Mouse (Mus musculus): Measurements from ENCODE around the gene Catsperz. TPM values are rescaled to one million over a fixed set of nuclear protein-coding genes. Genes with fewer than 3 reads are reported as not detected.
A peak's percentile ranks its signal among the peaks of the same experiment; 100 is the strongest.

Catsperz gene
- total RNA-seq (2018; cell fraction: chromatin; rRNA removed) = not detected
- not detected for total RNA-seq (2018; cell fraction: cytosol; rRNA removed)
- total RNA-seq (2018; cell fraction: nucleus; rRNA removed) = not detected
- polyA plus RNA-seq (2018) = not detected in 3 replicates

- H3K27ac ChIP-seq = no peak within 1 kb of the TSS
- no peak within 1 kb of the TSS for H3K4me3 ChIP-seq (ENCODE audit: inconsistent target)
- H3K36me3 ChIP-seq (ENCODE audit: inconsistent target) = no peaks in the 10 kb centered on the region
- WGBS (ENCODE audit: missing documents) = 8% methylated on average over 9 of the region's 9 CpGs
- H3K79me2 ChIP-seq (ENCODE audit: inconsistent target) = peaks cover 10% of the 10 kb centered on the region
Measured at GRCm38 (mm10) chr19:6925307-6925573, at the start of gene Catsperz. TSS of gene Catsperz (minus strand) at chr19:6925380.

GRCm38 (mm10) chr19:6974211-6975205 is 49.3 kb upstream of the Catsperz start, which contains the start of gene Ppp1r14b:
TSS of gene Ppp1r14b (plus strand) at chr19:6974968.
- Histone ChIP-seq H3K36me3 (ENCODE audit: inconsistent target) (0 out of 2 replicates have a peak, but pooled peaks cover 6% of the 10 kb centered on the region), H3K27ac (peak within 1 kb of the TSS; percentile 73), H3K79me2 (ENCODE audit: inconsistent target) (peaks cover 41% of the 10 kb centered on the region), H3K4me3 (ENCODE audit: inconsistent target) (peak within 1 kb of the TSS; percentile 89)
- under 1% methylated on average over 80 of the region's 84 CpGs for WGBS (ENCODE audit: missing documents)

- 30% methylated on average over 11 of the region's 12 CpGs for WGBS (ENCODE audit: missing documents)
- Histone ChIP-seq H3K27ac (no peak overlapping the region), H3K4me3 (ENCODE audit: inconsistent target) (peak overlapping the region; percentile 65), H3K36me3 (ENCODE audit: inconsistent target) (0 out of 2 replicates have a peak, but pooled peaks cover 6% of the 10 kb centered on the region), H3K79me2 (ENCODE audit: inconsistent target) (peaks cover 40% of the 10 kb centered on the region)
Measured at GRCm38 (mm10) chr19:6973581-6974190, 48.5 kb upstream of the Catsperz start.

GRCm38 (mm10) chr19:6972247-6972917 is 47.2 kb upstream of the Catsperz start:
- Histone ChIP-seq H3K4me3 (ENCODE audit: inconsistent target) (no peak overlapping the region), H3K27ac (no peak overlapping the region), H3K36me3 (ENCODE audit: inconsistent target) (0 out of 2 replicates have a peak, but pooled peaks cover 2% of the 10 kb centered on the region), H3K79me2 (ENCODE audit: inconsistent target) (peaks cover 40% of the 10 kb centered on the region)
- WGBS (ENCODE audit: missing documents) = 91% methylated on average over 13 of the region's 13 CpGs

GRCm38 (mm10) chr19:6971644-6972043 is 46.5 kb upstream of the Catsperz start:
- peaks cover 33% of the 10 kb centered on the region for H3K79me2 ChIP-seq (ENCODE audit: inconsistent target)
- WGBS (ENCODE audit: missing documents) = 88% methylated on average over 6 of the region's 6 CpGs
- H3K4me3 ChIP-seq (ENCODE audit: inconsistent target) = no peak overlapping the region
- peaks cover 2% of the 10 kb centered on the region; the same call in 1 of the 2 replicates for H3K36me3 ChIP-seq (ENCODE audit: inconsistent target)
- H3K27ac ChIP-seq = no peak overlapping the region

- Histone ChIP-seq H3K79me2 (ENCODE audit: inconsistent target) (peaks cover 23% of the 10 kb centered on the region), H3K36me3 (ENCODE audit: inconsistent target) (peaks cover 12% of the 10 kb centered on the region), H3K4me3 (ENCODE audit: inconsistent target) (no peak overlapping the region), H3K27ac (no peak overlapping the region)
- WGBS (ENCODE audit: missing documents) = 48% methylated on average over 7 of the region's 11 CpGs
Measured at GRCm38 (mm10) chr19:6970460-6971085, 45.4 kb upstream of the Catsperz start.

- Histone ChIP-seq H3K79me2 (ENCODE audit: inconsistent target) (peaks cover 20% of the 10 kb centered on the region; the same call in 1 of the 2 replicates), H3K36me3 (ENCODE audit: inconsistent target) (peaks cover 20% of the 10 kb centered on the region), H3K27ac (no peak overlapping the region), H3K4me3 (ENCODE audit: inconsistent target) (peak overlapping the region; percentile 57; the same call in 1 of the 2 replicates)
- 4% methylated on average over 37 of the region's 55 CpGs for WGBS (ENCODE audit: missing documents)
Measured at GRCm38 (mm10) chr19:6969665-6970381, 44.6 kb upstream of the Catsperz start.

- Histone ChIP-seq H3K27ac (peak overlapping the region; percentile 3; the same call in 1 of the 2 replicates), H3K4me3 (ENCODE audit: inconsistent target) (peak overlapping the region; percentile 57), H3K79me2 (ENCODE audit: inconsistent target) (peaks cover 20% of the 10 kb centered on the region; the same call in 1 of the 2 replicates), H3K36me3 (ENCODE audit: inconsistent target) (peaks cover 25% of the 10 kb centered on the region)
- WGBS (ENCODE audit: missing documents) = under 1% methylated on average over 20 of the region's 20 CpGs
Measured at GRCm38 (mm10) chr19:6969291-6969664, 44.1 kb upstream of the Catsperz start.

GRCm38 (mm10) chr19:6968491-6969271 is 43.5 kb upstream of the Catsperz start:
- H3K4me3 ChIP-seq (ENCODE audit: inconsistent target) = peak overlapping the region; percentile 57
- peaks cover 31% of the 10 kb centered on the region for H3K36me3 ChIP-seq (ENCODE audit: inconsistent target)
- peak overlapping the region; percentile 3; the same call in 1 of the 2 replicates for H3K27ac ChIP-seq
- WGBS (ENCODE audit: missing documents) = 6% methylated on average over 15 of the region's 15 CpGs
- H3K79me2 ChIP-seq (ENCODE audit: inconsistent target) = peaks cover 20% of the 10 kb centered on the region; the same call in 1 of the 2 replicates

- no peak overlapping the region for H3K4me3 ChIP-seq (ENCODE audit: inconsistent target)
- H3K79me2 ChIP-seq (ENCODE audit: inconsistent target) = no peaks in the 10 kb centered on the region
- WGBS (ENCODE audit: missing documents) = 95% methylated on average over 6 of the region's 10 CpGs
- H3K36me3 ChIP-seq (ENCODE audit: inconsistent target) = peaks cover 66% of the 10 kb centered on the region
- H3K27ac ChIP-seq = no peak overlapping the region
Measured at GRCm38 (mm10) chr19:6956461-6956860, 31.3 kb upstream of the Catsperz start.

- H3K4me3 ChIP-seq (ENCODE audit: inconsistent target) = no peak overlapping the region
- H3K27ac ChIP-seq = no peak overlapping the region
- no peaks in the 10 kb centered on the region for H3K79me2 ChIP-seq (ENCODE audit: inconsistent target)
- WGBS (ENCODE audit: missing documents) = 93% methylated on average over 7 of the region's 7 CpGs
- H3K36me3 ChIP-seq (ENCODE audit: inconsistent target) = peaks cover 62% of the 10 kb centered on the region
Measured at GRCm38 (mm10) chr19:6955424-6955823, 30.2 kb upstream of the Catsperz start.

- no peak overlapping the region for H3K27ac ChIP-seq
- H3K4me3 ChIP-seq (ENCODE audit: inconsistent target) = no peak overlapping the region
- 76% methylated on average over 8 of the region's 9 CpGs for WGBS (ENCODE audit: missing documents)
- no peaks in the 10 kb centered on the region; the same call in 1 of the 2 replicates for H3K79me2 ChIP-seq (ENCODE audit: inconsistent target)
- H3K36me3 ChIP-seq (ENCODE audit: inconsistent target) = peaks cover 48% of the 10 kb centered on the region
Measured at GRCm38 (mm10) chr19:6954046-6954445, 28.9 kb upstream of the Catsperz start.

- H3K79me2 ChIP-seq (ENCODE audit: inconsistent target) = no peaks in the 10 kb centered on the region; the same call in 1 of the 2 replicates
- H3K27ac ChIP-seq = peak overlapping the region; percentile 92
- 15% methylated on average over 3 of the region's 3 CpGs for WGBS (ENCODE audit: missing documents)
- peak overlapping the region; percentile 71 for H3K4me3 ChIP-seq (ENCODE audit: inconsistent target)
- H3K36me3 ChIP-seq (ENCODE audit: inconsistent target) = peaks cover 34% of the 10 kb centered on the region
Measured at GRCm38 (mm10) chr19:6952712-6953037, 27.5 kb upstream of the Catsperz start.
